Mouse (Mus musculus) neural tube, embryonic 10.5 days (tissue): ENCODE measurements around the gene Btg3.

ENCODE experiments used
- DNase-seq: peaks from one replicate; pipeline ENCODE4 v3.0.0-alpha.2; 2017; ENCODE audit warnings: low spot score; ENCODE audit errors: extremely low spot score

The Btg3 gene

GRCm38 (mm10) chr16:78346662-78347327 lies 30.2 kb downstream of the Btg3 start:
- no peak for DNase-seq

- DNase-seq: no peak
Observed at GRCm38 (mm10) chr16:78343792-78344191, 33.2 kb downstream of the Btg3 start.

GRCm38 (mm10) chr16:78342767-78343166 lies 34.2 kb downstream of the Btg3 start:
- no peak for DNase-seq

GRCm38 (mm10) chr16:78341356-78341755 lies 35.6 kb downstream of the Btg3 start:
- DNase-seq: no peak

GRCm38 (mm10) chr16:78337226-78337625 lies 39.8 kb downstream of the Btg3 start:
- no peak for DNase-seq

GRCm38 (mm10) chr16:78327999-78328398 lies 49.0 kb downstream of the Btg3 start:
- DNase-seq: no peak

GRCm38 (mm10) chr16:78327562-78327961 lies 49.4 kb downstream of the Btg3 start:
- no peak for DNase-seq

GRCm38 (mm10) chr16:78325972-78326848 lies 50.8 kb downstream of the Btg3 start:
- no peak for DNase-seq

GRCm38 (mm10) chr16:78322140-78322539 lies 54.9 kb downstream of the Btg3 start:
- DNase-seq: no peak

- DNase-seq: no peak
Observed at GRCm38 (mm10) chr16:78321559-78321958, 55.4 kb downstream of the Btg3 start.

GRCm38 (mm10) chr16:78319711-78320110 lies 57.3 kb downstream of the Btg3 start:
- no peak for DNase-seq

- DNase-seq: no peak
Observed at GRCm38 (mm10) chr16:78317960-78318359, 59.0 kb downstream of the Btg3 start.

- no peak for DNase-seq
Observed at GRCm38 (mm10) chr16:78316849-78317248, 60.1 kb downstream of the Btg3 start.

- no peak for DNase-seq
Observed at GRCm38 (mm10) chr16:78314026-78314425, 63.0 kb downstream of the Btg3 start.

- no peak for DNase-seq
Observed at GRCm38 (mm10) chr16:78313135-78313887, 63.7 kb downstream of the Btg3 start.

- no peak for DNase-seq
Observed at GRCm38 (mm10) chr16:78309258-78309657, 67.7 kb downstream of the Btg3 start.

GRCm38 (mm10) chr16:78307476-78308192 lies 69.4 kb downstream of the Btg3 start:
- no peak for DNase-seq

- DNase-seq: no peak
Observed at GRCm38 (mm10) chr16:78306606-78307005, 70.4 kb downstream of the Btg3 start.

GRCm38 (mm10) chr16:78305606-78306100 lies 71.3 kb downstream of the Btg3 start:
- no peak for DNase-seq

GRCm38 (mm10) chr16:78302678-78303050 lies 74.3 kb downstream of the Btg3 start:
- DNase-seq: no peak
